Mouse (Mus musculus) cerebellum, adult 18-20 months (tissue): ENCODE measurements around the gene Aacs.
"Not testable (repeated sequence)": the region's sequence is repeated elsewhere in the genome, so short reads cannot be mapped to it uniquely, and the experiment has no call there.

Experiments
- DNase-seq, 2 experiments: peaks; one replicate each; pipeline ENCODE4 v3.0.0; 2021

Gene Aacs

DNA sequence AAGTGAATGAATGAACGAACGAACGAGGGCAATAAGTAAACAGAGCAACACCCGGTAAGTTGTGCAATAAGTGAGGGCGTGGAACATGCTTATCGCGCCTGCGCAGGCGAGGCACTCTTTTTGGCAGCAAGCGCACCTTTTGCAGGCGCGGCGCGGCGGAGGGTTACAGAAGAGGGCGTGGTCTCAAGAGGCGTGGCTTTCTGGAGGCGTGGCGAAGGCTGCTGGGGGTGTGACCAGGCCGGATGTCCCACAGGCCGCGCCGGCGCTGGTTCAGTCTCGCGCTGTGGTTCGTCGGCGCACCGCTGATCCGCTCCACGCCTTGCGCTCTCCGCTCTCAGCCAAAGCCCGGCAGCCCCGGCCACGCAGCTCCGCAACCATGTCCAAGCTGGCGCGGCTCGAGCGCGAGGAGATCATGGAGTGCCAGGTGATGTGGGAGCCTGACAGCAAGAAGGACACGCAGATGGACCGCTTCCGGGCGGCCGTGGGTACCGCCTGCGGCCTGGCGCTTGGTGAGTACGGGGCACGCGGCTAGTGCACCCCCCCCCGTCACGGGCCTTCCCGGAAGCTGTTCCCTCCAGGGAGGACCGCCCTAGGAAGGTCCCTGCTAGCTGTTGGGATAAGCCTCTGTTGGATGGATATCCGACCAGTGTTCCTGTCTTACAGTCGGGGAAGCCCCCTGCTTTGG lies at the start of gene Aacs:
TSS of gene Aacs (plus strand) at position 214 of the 685 bp plus-strand sequence.
- peak; percentile 96 to 98 for DNase-seq

DNA sequence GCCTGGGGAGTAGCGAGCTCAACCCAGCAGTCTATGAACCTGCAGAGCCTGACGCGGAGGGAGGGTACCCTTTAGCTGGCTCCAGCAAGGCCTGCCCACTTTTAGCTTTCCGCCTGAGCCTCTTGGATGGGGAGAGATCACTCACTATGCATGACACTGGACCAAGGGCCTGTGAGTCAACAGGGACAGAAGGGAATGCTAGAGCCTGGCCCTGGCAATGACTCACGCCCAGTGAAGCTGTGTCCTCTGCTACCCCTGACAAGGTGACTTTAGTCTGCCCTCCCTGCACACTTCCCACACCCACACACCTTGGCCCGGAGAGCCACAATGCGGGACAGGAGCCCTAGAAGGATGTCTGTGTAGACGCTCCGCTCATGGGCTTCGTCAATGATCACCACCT lies 49.3 kb upstream of the Aacs start:
- DNase-seq = no peak

DNA sequence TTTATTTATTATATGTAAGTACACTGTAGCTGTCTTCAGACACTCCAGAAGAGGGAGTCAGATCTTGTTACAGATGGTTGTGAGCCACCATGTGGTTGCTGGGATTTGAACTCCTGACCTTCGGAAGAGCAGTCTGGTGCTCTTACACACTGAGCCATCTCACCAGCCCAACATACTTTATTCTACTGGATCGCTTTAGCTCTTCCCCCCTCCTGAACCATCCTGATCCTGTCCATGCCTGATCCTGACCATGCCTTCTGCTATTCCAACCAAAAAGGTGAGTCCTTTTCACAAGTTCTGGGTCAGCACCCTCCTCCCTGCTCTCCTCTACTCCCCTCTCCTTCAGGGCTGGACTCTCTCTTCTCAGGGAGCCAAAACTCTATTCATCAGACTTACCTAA lies 43.3 kb upstream of the Aacs start:
- not testable (repeated sequence) for DNase-seq

DNA sequence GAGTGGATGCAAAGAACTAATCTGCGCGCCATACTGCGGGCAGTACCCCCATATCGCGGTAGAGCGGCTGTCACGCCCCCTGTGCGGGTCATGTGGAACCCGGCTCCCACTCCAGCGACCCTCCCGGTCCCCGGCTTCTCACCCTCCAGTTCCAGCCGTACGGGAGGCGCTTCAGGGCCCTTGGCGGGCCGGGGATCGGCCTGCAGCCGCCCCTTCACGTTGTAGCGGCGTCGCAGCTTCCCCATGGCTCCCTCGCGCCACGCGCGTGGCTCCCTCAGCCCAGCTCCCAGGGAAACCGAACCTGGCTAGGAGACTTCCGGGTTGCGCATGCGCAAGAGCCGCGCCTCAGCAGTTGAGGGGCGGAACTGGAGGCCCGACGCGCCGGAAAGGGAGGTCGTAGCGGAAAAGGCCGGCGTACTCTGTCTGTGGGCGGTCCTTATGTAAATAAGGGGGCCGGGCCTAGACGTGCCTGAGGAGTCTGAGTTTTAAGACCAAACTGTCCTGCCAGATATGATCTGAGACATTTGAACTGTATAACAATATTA lies 41.7 kb upstream of the Aacs start, which contains the start of gene Dhx37:
TSS of gene Dhx37 (minus strand) at position 329 of the 545 bp plus-strand sequence.
- DNase-seq = peak; percentile 94 to 96

DNA sequence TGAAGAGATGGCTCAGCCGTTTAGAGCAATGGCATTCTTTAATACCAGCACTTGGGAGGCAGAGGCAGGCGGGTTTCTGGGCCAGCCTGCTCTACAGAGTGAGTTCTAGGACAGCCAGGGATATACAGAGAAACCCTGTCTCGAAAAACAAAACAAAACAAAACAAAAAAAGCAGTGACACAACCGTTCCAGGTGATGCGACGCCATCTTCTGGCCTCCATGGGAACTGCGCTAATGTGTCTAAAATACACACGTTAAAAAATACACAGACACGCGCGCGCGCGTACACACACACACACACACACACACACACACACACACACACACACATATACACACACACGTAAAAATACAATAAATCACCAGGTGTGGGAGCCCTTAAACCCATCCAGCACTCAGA lies 41.3 kb upstream of the Aacs start:
- peak in 1 of 2 experiments; percentile 42 for DNase-seq

DNA sequence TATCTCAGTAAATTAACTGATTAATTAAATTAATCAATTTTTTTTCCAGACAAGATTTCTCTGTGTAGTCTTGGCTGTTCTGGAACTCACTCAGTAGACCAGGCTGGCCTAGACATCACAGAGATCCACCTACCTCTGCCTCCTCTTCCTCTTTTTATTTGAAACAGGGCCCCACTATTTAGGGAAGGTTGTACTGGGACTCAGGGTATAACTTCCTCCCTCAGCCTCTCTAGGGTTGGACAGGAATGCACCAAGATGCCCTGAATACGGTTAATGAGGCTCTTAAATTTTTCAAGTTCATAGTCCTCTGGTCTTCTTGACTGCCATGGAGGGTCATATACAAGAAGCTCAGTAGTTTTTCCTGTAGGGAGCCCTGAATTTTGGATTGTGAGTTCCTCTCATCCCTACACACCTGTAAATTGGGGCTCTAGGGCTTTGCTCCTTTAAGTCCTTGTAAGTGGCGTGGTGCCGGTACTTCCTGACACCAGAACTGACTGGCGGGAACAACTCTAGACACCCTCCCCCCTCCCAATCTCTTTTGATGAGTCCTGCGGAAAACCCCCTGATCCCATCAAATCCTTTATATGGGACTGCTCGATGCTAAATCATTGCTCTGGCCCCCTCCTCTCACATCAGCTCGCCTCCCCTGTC lies 34.9 kb upstream of the Aacs start:
- DNase-seq = no peak

DNA sequence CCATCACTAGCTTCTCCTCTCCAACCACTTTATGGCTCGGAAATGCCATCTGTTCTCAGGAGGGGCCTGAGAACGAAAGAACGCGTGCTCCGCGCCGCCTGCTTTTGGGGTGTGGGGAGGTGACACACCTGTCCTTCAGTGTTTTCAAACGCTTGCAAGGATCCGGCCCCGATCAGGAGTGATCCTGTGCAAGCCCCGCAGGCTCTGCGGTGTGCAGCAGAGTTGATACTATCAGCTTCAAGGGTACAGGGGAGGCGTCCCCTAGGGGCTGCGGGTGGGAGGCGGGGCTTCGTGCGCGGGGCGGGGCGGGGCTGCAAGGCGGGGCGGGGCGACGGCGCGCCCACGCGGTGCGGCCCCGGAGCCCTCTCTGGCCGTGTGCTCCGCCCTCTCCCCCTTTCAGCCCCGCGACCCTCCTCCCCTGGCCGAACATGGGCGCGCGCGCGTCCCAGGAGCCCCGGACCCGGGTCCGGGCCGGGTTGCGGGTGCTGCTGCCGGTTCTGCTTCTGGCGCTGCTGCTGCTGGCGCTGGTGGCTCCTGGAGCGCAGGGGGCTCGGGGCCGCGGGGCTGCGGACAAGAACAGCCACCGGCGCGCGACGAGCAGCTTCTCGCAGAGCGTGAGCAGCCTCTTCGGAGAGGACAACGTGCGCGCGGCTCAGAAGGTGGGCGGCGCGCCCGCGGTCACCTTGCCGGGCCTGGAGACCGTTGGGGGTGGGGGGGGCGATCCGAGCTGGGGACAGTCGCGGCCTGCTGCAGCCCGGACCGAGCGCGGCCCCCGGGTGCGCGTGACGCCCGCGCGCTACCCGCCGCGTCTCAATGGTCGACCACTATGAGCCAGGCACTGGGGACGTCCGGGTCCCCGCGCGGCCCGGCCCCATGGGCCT lies 34.1 kb upstream of the Aacs start, which contains the start of gene Bri3bp:
TSS of gene Bri3bp (plus strand) at position 335 of the 881 bp plus-strand sequence.
- peak; percentile 53 to 71 for DNase-seq

DNA sequence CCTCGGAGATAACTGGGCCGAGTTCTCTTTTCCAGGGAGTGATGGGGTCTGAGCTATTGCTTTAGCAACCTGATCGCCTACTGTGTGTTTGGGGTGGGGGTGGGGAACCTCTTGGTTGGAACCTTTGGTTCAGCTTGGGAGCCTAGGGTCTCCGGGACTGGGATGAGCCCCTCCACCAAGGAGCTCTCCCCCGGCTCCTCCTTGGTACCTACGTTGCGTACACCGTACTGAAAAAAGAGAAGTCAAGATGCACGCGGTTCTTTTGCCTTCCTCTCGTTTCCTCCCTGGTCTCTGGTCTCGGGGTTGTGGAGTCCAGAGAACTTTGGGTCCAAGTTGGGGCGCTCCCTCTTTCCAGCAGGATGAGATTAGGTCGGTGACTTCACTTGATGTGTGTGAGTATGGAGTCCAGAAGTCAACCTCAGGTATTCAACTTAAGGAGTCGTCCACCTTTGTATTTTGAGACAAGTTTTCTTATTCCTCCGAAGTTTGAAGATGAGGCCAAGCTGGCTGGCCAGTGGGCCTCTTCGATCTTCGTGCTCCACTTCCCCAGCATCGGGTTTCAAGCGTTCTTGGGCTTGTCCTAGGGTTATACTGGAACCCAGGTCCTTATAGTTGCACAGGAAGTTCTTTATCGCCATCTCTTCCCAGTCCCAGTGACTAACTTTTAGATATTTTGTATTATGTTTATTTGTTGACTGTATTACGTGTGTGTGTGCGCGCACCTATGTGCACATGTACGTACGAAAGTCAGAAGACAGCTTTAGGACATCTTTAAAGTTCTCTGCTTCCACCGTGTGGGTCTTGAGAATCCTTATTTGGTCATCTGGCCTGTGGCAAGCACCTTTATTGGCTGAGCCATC lies 33.2 kb upstream of the Aacs start:
- peak in 1 of 2 experiments; percentile 21 for DNase-seq

DNA sequence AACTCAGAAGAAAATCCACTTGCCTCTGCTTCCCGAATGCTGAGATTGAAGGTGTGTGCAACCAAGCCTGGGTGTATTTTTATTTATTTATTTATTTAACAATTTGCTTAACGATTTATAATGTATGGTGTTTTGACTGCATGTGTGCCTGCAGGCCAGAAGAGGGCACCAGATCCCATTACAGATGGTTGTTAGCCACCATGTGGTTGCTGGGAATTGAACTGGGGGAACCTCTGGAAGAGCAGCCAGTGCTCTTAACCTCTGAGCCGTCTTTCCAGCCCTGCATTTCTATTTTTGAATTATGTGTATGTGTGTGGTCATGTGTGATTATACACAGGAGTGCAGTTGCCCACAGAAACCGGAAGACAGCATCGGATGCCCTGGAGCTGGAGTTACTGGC lies 32.3 kb upstream of the Aacs start:
- no peak for DNase-seq

DNA sequence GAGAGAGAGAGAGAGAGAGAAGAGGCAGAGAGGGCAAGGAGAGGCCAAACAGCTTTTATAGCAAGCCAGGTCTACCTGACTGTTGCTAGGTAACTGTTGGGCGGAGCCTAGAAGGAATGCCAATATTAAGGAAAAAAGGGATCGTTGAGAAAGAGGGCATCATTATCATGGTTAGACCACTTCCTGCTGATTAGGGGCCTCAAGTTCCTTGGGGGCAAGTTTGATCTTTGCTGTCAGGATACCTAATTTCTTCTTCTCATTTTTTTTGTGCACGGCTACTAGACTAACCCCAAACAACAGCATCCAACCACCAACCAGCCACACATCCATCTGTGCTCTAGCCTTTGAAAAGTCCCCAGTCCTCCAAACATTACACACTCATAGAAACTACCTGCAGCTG lies 31.7 kb upstream of the Aacs start:
- no peak for DNase-seq

DNA sequence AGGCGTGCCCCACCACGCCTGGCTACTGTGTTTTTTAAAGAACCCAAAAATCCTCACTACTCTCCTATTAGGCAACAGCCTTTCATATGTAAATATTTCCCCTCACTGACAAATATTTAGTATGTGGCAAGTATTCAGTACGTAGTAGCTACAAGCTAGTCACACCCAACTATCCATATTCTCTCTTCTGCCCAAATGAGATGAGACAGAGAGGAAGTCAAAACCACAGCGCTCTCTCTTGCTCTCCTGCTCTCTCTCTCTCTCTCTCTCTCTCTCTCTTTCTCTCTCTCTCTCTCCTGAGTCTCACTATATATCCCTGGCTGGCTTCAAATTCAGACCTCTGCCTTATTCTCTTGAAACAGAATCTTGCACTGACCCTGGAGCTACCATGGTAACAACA lies 31.1 kb upstream of the Aacs start:
- no peak for DNase-seq

DNA sequence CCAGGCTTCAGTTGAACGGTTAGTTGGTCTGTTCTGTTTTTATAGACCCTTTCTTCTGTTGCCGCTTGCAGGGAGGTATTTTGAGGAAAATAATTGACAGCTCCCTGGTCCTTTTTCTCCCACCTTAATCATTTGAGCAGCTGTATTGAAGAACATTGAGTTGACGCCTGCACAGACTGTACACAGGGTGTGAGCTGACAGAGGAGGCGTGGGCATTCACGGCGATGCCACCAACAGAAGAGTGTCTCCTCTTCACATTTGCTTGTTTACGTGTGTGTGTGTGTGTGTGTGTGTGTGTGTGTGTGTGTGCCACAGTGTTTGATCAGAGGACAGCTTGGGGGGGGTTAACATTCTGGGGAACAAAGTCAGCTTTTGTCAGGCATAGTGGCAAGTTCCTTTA lies 29.3 kb upstream of the Aacs start:
- DNase-seq = no peak

DNA sequence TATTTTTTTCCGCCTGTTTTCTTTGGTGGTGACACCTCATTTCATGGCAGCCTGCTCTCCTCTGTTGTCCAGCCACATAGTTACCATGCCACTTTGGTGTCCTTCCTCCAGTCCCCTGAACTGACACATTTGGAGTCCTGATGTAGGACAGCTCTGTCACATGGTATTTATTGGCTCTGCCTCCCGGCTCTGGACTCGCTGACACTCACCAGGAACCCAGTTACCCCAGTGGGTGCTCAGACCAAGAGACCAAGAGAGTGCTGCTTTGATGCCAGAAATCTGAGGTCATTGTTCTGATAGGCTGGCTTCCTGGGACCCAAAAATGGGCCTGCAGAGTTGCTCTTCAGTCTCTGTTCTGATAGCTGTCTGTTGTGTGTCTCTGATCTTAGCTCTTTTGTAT lies 27.6 kb upstream of the Aacs start:
- no peak for DNase-seq

DNA sequence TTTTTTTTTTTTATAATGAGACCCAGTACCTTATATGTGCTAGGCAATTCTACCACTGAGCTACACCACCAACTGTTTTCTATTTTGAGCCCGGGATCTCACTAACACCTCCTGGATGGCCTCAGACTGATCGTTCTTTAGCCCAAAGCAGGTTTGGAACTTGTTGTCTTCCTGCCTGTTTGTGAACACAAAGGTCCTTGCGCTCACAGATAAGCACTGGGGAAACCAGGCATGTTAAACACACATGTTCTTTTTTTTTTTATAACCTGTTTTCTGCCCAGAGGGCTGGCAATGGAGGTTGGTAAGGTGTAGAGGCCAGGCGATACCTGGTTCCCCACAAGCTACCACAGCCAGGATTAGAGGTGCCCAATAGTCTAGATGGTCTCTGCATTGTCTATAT lies 27.0 kb upstream of the Aacs start:
- no peak for DNase-seq

DNA sequence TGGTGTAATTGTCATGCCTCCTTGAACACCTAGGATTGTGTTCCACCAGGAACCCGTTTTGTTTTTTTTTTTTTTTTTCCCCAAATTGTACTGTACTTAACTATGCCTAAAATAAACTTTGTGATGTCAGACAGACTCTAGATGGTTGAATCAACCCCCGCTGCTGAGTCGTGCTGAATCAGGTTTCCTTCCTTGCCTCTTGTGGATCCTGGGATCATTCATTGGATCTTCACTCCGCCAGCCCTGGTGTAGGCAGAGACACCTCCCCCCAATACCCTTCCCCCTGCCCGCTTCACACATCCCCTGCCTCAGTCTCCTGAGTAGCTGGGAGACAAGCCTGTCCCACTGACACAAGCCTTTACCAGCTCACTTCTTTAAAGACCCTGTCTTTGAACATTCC lies 26.3 kb upstream of the Aacs start:
- no peak for DNase-seq

DNA sequence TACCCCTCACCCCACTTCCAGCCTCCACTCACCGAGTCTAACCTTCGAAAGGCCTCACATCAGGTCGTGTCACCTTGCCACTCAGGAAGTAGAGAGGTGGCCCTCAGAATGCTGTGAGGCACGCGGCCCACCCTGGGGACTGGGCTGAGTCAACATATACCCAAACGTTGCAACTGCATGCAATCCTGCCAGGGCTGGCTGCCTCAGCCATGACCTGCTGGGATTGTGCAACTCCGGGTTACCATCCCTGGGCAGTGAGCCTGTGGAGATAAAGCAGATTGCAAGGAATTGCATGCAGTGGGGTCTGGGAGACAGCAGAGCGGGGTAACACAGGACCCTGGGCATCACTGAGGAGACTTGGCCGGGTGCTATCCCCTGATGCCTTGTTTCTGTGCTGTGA lies 23.0 kb upstream of the Aacs start:
- no peak for DNase-seq

DNA sequence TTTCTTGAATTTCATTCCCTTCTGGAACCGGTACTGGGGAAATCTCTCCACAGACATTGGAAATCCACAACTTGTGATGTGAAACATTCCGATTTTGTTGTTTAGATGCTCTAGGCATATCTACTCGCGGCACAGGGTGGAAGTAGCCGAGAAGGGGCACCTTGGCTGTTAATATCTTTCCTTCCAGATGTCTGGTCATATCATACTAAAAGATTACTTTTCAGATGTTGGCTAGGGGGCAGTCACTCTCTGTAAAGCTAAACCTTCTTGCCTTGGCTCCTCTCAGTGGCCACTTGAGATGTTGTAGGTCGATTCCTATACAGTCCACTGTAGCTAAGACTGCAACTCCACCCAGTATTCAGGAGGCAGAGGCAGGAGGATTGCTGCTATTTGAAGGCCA lies 19.5 kb upstream of the Aacs start:
- no peak for DNase-seq

DNA sequence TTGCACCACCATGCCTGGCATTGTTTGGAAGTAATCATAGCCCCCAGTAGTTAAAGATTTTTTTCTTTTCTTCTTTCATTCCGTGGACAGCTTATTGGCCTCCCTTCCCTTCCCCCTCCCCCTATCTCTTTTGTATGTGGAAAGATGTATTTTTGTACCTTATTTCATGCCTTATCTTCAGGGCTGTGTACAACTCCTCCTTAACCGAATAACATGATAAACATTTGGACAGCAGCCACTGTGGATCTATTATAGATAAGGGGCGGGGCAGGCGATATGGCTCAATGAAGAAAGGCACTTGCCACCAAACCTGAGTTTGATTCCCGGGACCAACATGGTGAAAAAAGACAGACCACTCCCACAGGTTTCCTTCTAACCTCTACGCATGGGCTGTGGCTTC lies 18.1 kb upstream of the Aacs start:
- no peak for DNase-seq

DNA sequence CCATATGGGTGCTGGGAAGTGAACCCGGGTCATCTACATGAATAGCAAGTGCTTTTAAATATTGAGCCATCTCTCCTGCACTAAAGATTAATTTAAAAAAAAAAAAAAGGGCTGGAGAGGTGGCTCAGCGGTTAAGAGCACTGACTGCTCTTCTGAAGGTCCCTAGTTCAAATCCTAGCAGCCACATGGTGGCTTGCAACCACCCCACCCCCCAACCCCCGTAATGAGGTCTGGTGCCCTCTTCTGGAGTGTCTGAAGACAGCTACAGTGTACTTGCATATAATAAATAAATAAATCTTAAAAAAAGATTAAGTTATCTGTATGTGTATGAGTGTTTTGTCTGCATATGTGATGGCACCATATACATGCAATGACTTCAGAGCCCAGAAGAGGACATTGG lies 15.0 kb upstream of the Aacs start:
- DNase-seq = no peak

DNA sequence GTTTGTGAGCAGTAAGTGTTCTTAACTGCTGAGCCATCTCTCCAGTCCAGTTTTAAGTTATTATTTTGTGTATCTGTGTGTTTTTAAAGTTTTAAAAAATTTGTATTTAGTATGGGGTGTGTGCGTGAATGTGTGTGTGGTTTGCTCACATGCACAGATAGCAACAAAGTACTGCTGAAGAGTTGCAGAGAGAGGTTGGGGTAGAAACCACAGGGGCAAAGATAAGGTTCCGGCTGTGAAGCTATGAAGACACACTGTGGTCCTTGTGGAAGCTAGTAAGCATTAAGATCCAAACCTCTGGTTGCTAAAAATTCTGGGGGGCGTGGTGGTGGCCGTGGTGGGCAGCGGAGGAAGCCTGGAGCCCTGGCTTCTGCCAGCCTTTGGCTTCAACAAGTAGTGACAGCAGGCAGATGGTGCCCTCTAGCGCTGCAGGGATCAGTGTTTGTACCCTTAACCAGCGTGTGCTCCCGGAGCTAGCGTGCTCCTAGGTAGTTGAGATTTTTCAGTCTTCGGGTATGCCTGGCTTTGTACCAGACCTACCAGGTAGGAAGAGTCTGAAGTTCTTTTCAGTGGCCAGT lies 13.7 kb upstream of the Aacs start:
- peak; percentile 58 to 71 for DNase-seq

DNA sequence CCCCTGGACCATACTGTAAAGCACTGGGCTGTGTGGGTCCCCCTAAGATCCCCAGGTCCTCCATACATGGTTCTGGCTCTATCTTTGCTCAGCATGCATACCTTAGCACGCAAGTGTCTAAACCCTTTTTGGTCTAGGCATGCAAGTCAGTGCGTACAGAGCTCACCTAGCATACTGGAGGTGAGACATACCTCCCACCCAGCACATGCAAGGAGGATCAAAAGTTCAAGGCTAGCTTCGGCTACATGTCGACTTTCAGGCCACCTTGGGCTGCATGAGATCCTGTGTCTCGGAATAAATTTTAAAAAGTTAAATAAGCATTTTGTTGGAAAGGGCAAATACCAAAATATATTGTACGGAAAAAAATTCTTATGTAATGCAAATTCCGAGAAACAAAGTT lies 10.4 kb upstream of the Aacs start:
- no peak for DNase-seq

DNA sequence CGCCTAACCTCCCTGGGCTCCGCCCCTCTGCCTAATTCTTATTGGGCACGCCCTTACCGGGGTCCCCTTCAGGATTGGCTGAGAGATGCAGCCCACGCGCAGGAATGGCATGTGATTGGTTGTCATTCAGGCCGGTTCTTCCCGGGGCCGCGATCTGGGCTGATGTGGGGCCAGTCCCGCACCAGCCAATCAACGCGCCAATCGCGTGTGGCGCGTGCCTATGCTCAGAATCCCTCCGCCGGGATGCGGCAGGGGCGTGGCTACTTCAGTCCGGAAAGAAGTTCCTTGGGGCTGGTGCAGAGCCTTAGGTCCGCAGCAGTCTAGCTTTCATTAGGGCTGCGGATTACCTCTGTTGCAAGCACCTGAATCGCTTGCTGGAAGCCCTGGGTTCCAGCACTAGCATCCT lies 9.9 kb upstream of the Aacs start:
- peak; percentile 93 to 97 for DNase-seq
